Mouse (Mus musculus): Measurements from ENCODE around the gene Gramd1b. TPM values are rescaled to one million over a fixed set of nuclear protein-coding genes. Genes with fewer than 3 reads are reported as not detected.

Gramd1b gene
- polyA plus RNA-seq, 1 experiment from 2014 or later, result 2.7 TPM

DNA sequence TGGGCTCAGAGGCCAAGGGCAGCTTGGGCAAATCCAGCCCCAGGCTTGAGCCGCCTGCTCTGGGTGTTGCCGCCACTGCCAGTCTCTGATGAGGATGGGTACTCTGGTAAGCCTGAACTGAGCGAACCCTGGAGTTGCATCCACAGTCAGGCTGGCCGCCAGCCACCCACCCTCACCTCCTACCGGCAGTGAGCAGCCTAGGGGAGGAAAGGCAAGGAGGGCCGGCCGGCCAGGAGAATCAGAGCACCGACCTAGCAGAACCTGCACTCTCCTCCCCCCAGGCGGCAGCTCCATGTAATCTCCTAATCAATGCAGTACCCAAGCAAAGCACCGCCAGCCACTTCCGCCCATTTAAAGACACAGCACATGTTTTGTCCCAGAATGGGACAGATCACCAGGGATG lies 155.0 kb downstream of the Gramd1b start:
- no peaks in the 10 kb centered on the region for H3K9me3 ChIP-seq (ENCODE audit: low read depth, low read length)
- H3K36me3 ChIP-seq (ENCODE audit: insufficient read depth), result no peaks in the 10 kb centered on the region
- H3K4me2 ChIP-seq, result peak overlapping the region; percentile 31; the same call in 1 of the 2 replicates
- peak; percentile 17; the same call in 1 of the 2 replicates for TF ChIP-seq CTCF (IDR thresholded peaks at IDR 0.05; ENCODE audit: low read depth)
- peak; percentile 32 for DNase-seq
- ATAC-seq (ENCODE audit: insufficient read depth), result peak; percentile 69
- WGBS, result 10% methylated on average over 11 of the region's 11 CpGs
- H3K9ac ChIP-seq, result no peak overlapping the region
- H3K4me3 ChIP-seq (ENCODE audit: low read depth, low read length), result no peak overlapping the region
- no peaks in the 10 kb centered on the region for H3K4me1 ChIP-seq (ENCODE audit: insufficient read depth)
- H3K27ac ChIP-seq (ENCODE audit: low read depth), result no peak overlapping the region
- H3K27me3 ChIP-seq (ENCODE audit: insufficient read depth, low read length), result no peaks in the 10 kb centered on the region

DNA sequence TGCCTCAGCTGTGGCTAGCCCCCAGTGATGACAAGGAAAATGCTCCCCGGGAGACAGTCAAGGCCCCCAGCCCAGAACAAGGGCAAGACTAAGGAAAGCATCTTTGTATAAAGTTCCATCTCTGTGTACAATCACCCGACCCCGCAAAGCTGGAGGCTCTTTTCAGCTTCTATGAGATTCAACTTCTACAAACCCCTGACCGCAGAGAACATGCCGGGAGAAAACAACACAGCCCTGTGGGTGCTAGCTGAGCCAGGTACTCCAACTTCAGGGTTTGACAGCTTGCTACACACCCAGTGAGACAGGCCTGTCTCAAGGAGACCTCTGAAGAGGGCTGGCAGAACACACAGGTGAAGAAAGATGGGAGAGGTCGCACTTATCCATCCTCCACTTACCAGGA lies 155.7 kb downstream of the Gramd1b start:
- H3K36me3 ChIP-seq (ENCODE audit: insufficient read depth), result no peaks in the 10 kb centered on the region
- no peaks in the 10 kb centered on the region for H3K27me3 ChIP-seq (ENCODE audit: insufficient read depth, low read length)
- H3K4me2 ChIP-seq, result no peak overlapping the region
- no peak for ATAC-seq (ENCODE audit: insufficient read depth)
- TF ChIP-seq CTCF (IDR thresholded peaks at IDR 0.05; ENCODE audit: low read depth), result no peak
- 62% methylated on average over 6 of the region's 6 CpGs for WGBS
- no peak overlapping the region for H3K27ac ChIP-seq (ENCODE audit: low read depth)
- no peak for DNase-seq
- H3K9me3 ChIP-seq (ENCODE audit: low read depth, low read length), result no peaks in the 10 kb centered on the region
- no peaks in the 10 kb centered on the region for H3K4me1 ChIP-seq (ENCODE audit: insufficient read depth)
- H3K9ac ChIP-seq, result no peak overlapping the region
- no peak overlapping the region for H3K4me3 ChIP-seq (ENCODE audit: low read depth, low read length)

DNA sequence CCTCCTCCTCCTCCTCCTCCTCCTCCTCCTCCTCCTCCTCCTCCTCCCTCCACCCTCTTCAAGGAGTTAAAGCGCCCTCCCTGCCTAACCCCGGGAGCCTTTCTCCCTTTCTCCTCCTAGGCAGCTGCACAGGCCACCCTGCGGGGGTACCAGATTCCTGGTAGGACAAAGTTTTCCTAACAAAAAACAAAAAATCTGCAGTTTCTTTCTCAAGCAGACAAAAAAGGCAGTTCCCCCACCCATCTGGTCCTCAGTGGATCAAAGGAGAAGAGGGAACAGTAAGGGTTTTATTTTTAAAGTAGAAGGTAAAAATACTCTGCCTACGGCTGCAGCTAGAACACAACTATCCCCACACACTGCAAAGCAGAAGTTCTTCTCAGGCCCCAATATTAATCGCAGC lies 156.2 kb downstream of the Gramd1b start:
- no peak for TF ChIP-seq CTCF (IDR thresholded peaks at IDR 0.05; ENCODE audit: low read depth)
- Histone ChIP-seq H3K4me1 (ENCODE audit: insufficient read depth) (no peaks in the 10 kb centered on the region), H3K9me3 (ENCODE audit: low read depth, low read length) (no peaks in the 10 kb centered on the region), H3K27ac (ENCODE audit: low read depth) (no peak overlapping the region), H3K4me2 (no peak overlapping the region), H3K36me3 (ENCODE audit: insufficient read depth) (no peaks in the 10 kb centered on the region), H3K9ac (no peak overlapping the region), H3K4me3 (ENCODE audit: low read depth, low read length) (no peak overlapping the region), H3K27me3 (ENCODE audit: insufficient read depth, low read length) (no peaks in the 10 kb centered on the region)
- ATAC-seq (ENCODE audit: insufficient read depth), result no peak
- no peak for DNase-seq
- WGBS, result 47% methylated on average over 3 of the region's 5 CpGs

DNA sequence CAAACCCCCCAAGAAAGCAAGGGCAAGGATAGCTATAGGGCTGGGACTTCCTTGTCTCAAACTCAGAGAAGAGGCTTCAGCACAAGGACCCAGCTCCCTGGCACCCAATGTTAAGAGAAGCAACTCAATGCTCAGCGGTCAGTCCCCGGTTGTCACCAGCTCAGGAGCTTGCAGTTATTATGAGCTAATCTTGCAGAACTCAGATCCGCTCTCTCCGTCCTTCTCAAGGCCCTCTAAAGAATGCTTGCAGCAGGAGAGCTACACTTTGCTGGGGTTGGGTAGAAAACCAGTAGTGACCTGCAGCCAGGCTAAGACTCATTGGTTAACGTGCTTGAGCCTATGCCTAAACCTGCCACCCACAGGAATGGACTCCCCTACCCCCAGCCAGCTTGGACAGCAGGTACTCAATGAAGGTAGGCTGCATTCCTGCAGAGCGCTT lies 156.6 kb downstream of the Gramd1b start:
- ATAC-seq (ENCODE audit: insufficient read depth) (no peak), DNase-seq (no peak)
- Histone ChIP-seq H3K36me3 (ENCODE audit: insufficient read depth) (no peaks in the 10 kb centered on the region), H3K4me2 (no peak overlapping the region), H3K4me1 (ENCODE audit: insufficient read depth) (no peaks in the 10 kb centered on the region), H3K27ac (ENCODE audit: low read depth) (no peak overlapping the region), H3K9me3 (ENCODE audit: low read depth, low read length) (no peaks in the 10 kb centered on the region), H3K9ac (no peak overlapping the region), H3K4me3 (ENCODE audit: low read depth, low read length) (no peak overlapping the region), H3K27me3 (ENCODE audit: insufficient read depth, low read length) (no peaks in the 10 kb centered on the region)
- 72% methylated on average over 6 of the region's 6 CpGs for WGBS
- no peak for TF ChIP-seq CTCF (IDR thresholded peaks at IDR 0.05; ENCODE audit: low read depth)

DNA sequence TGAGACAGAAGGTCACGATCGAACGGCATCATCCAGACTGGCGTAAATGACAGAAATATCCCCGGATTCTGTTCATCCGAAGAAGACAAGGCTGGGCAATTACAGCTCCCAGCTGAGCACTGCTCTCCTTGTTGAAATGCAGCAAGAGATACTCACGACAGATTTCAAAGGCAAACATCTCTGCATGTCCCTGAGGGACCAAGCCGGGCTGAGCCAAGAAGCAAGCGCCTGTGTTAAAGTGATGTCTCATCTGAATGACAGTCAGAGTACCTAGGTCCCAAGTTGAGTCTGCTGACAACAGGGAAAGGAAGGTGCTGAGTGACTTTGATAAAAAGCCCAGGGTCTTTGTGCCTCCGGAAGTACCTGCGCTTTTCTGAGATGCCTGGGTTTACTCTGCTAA lies 157.1 kb downstream of the Gramd1b start:
- H3K9me3 ChIP-seq (ENCODE audit: low read depth, low read length), result no peaks in the 10 kb centered on the region
- H3K4me1 ChIP-seq (ENCODE audit: insufficient read depth), result no peaks in the 10 kb centered on the region
- no peak overlapping the region for H3K4me2 ChIP-seq
- H3K36me3 ChIP-seq (ENCODE audit: insufficient read depth), result no peaks in the 10 kb centered on the region
- no peak for ATAC-seq (ENCODE audit: insufficient read depth)
- DNase-seq, result no peak
- TF ChIP-seq CTCF (IDR thresholded peaks at IDR 0.05; ENCODE audit: low read depth), result no peak
- 82% methylated on average over 11 of the region's 11 CpGs for WGBS
- H3K4me3 ChIP-seq (ENCODE audit: low read depth, low read length), result no peak overlapping the region
- no peak overlapping the region for H3K9ac ChIP-seq
- H3K27me3 ChIP-seq (ENCODE audit: insufficient read depth, low read length), result no peaks in the 10 kb centered on the region
- no peak overlapping the region for H3K27ac ChIP-seq (ENCODE audit: low read depth)

DNA sequence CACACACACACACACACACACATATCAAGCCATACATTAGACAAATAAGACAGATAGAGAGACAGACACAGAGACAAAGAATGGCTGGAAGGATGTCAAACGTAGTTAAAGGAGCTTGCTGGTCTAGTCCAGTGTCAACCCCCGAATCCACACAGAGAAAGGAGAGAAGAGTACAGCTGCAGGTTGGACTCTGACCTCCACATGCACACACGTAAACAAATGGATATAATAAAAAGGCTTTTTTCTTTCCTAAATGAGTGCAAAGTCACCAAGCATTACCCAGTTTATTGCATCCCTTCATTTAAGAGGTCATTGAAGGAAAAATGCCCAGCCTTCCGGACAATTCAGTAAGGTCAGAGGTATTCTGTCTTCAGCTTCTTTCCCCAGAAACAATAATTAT lies 161.0 kb downstream of the Gramd1b start:
- Histone ChIP-seq H3K4me3 (ENCODE audit: low read depth, low read length) (no peak overlapping the region), H3K4me2 (no peak overlapping the region), H3K27ac (ENCODE audit: low read depth) (no peak overlapping the region), H3K9ac (no peak overlapping the region), H3K36me3 (ENCODE audit: insufficient read depth) (no peaks in the 10 kb centered on the region), H3K27me3 (ENCODE audit: insufficient read depth, low read length) (no peaks in the 10 kb centered on the region), H3K9me3 (ENCODE audit: low read depth, low read length) (no peaks in the 10 kb centered on the region), H3K4me1 (ENCODE audit: insufficient read depth) (no peaks in the 10 kb centered on the region)
- WGBS, result 56% methylated on average over 4 of the region's 4 CpGs
- DNase-seq (no peak), ATAC-seq (ENCODE audit: insufficient read depth) (no peak)
- no peak for TF ChIP-seq CTCF (IDR thresholded peaks at IDR 0.05; ENCODE audit: low read depth)

DNA sequence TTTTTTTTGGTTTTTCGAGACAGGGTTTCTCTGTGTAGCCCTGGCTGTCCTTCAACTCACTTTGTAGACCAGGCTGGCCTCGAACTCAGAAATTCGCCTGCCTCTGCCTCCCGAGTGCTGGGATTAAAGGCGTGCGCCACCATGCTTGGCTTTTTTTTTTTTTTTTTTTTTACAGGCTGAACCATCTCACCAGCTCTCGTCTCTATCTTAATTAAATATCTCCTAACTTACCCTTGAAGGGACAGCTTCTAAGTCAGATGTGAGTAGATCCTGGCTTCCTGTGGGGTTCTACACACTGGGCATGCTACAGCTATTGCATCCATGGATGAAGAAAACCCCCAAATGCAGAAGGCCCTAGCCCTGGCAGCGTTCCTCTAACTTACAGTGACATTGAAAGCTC lies 164.4 kb downstream of the Gramd1b start:
- DNase-seq (no peak), ATAC-seq (ENCODE audit: insufficient read depth) (no peak)
- no peak overlapping the region for H3K27ac ChIP-seq (ENCODE audit: low read depth)
- H3K4me2 ChIP-seq, result no peak overlapping the region
- H3K4me1 ChIP-seq (ENCODE audit: insufficient read depth), result no peaks in the 10 kb centered on the region
- no peaks in the 10 kb centered on the region for H3K27me3 ChIP-seq (ENCODE audit: insufficient read depth, low read length)
- TF ChIP-seq CTCF (IDR thresholded peaks at IDR 0.05; ENCODE audit: low read depth), result no peak
- no peak overlapping the region for H3K4me3 ChIP-seq (ENCODE audit: low read depth, low read length)
- no peaks in the 10 kb centered on the region for H3K9me3 ChIP-seq (ENCODE audit: low read depth, low read length)
- 83% methylated on average over 6 of the region's 8 CpGs for WGBS
- H3K9ac ChIP-seq, result no peak overlapping the region
- H3K36me3 ChIP-seq (ENCODE audit: insufficient read depth), result no peaks in the 10 kb centered on the region

DNA sequence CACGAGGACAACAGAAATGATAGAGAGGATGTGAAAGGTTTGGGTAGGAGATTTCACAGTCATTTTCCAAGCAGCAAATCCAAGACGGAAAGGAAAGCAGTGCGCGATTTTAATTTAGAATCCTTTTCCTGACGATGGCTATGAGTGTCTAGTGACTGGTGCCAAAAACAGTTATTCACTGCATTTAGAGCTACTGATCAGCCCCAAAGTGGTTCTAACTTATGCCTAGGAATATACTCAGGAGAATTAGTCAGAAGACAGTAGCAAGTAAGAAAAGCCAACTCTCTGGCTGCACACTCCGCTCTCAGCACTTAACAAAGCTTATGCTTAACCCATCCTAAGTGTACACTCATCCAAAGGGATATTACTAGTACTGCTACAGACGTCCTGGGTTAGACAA lies 166.9 kb downstream of the Gramd1b start:
- DNase-seq (no peak), ATAC-seq (ENCODE audit: insufficient read depth) (no peak)
- Histone ChIP-seq H3K4me2 (no peak overlapping the region), H3K36me3 (ENCODE audit: insufficient read depth) (no peaks in the 10 kb centered on the region), H3K4me1 (ENCODE audit: insufficient read depth) (no peaks in the 10 kb centered on the region), H3K27ac (ENCODE audit: low read depth) (no peak overlapping the region), H3K9me3 (ENCODE audit: low read depth, low read length) (no peaks in the 10 kb centered on the region), H3K9ac (no peak overlapping the region), H3K27me3 (ENCODE audit: insufficient read depth, low read length) (no peaks in the 10 kb centered on the region), H3K4me3 (ENCODE audit: low read depth, low read length) (no peak overlapping the region)
- 81% methylated on average over 7 of the region's 7 CpGs for WGBS
- no peak for TF ChIP-seq CTCF (IDR thresholded peaks at IDR 0.05; ENCODE audit: low read depth)
